Mouse (Mus musculus) hindbrain, embryonic 16.5 days (tissue): ENCODE data around the gene Btd. TPM values are rescaled to one million over a fixed set of nuclear protein-coding genes. Genes with fewer than 3 reads are reported as not detected.

Experiments used
- ATAC-seq: fragments of 200-750 bp; cut with Nextera tagmentation; 2 replicates; pipeline ENCODE4 v1.8.0; 2017; ENCODE audit warnings: moderate TSS enrichment, moderate library complexity
- H3K27ac ChIP-seq: fragments of 300-500 bp; sonication (generic); 2 replicates; pipeline ENCODE4 v1.5.1; 2014; ENCODE audit warnings: low read depth, mild to moderate bottlenecking, control low read depth, low read length, moderate library complexity
- H3K27me3 ChIP-seq: fragments of 300-500 bp; sonication (generic); replicated peaks from 2 replicates; pipeline ENCODE4 v1.6.1; 2014; ENCODE audit warnings: low read length; ENCODE audit not compliant: control insufficient read depth, insufficient read depth
- H3K36me3 ChIP-seq: fragments of 300-500 bp; sonication (generic); 2 replicates; pipeline ENCODE4 v1.6.1; 2014; ENCODE audit warnings: mild to moderate bottlenecking, low read length, moderate library complexity, mixed read lengths; ENCODE audit not compliant: control insufficient read depth, insufficient read depth
- H3K4me1 ChIP-seq: fragments of 300-500 bp; sonication (generic); 2 replicates; pipeline ENCODE4 v1.6.1; 2014; ENCODE audit warnings: low read depth, low read length; ENCODE audit not compliant: control insufficient read depth, insufficient read depth
- H3K4me2 ChIP-seq: fragments of 300-500 bp; sonication (generic); 2 replicates; pipeline ENCODE4 v1.6.1; 2014; ENCODE audit warnings: mild to moderate bottlenecking, low read length, control low read depth, moderate library complexity
- H3K4me3 ChIP-seq: fragments of 300-500 bp; sonication (generic); 2 replicates; pipeline ENCODE4 v1.5.1; 2014; ENCODE audit warnings: mild to moderate bottlenecking, low read length, control low read depth, moderate library complexity
- H3K9ac ChIP-seq: fragments of 300-500 bp; sonication (generic); 2 replicates; pipeline ENCODE4 v1.6.1; 2014; ENCODE audit warnings: low read depth, mild to moderate bottlenecking, control low read depth, low read length, moderate library complexity
- H3K9me3 ChIP-seq: fragments of 300-500 bp; sonication (generic); 2 replicates; pipeline ENCODE4 v1.6.1; 2014; ENCODE audit warnings: mild to moderate bottlenecking, low read length, moderate library complexity; ENCODE audit not compliant: control insufficient read depth
- WGBS: fragments of 180-500 bp; shearing (Covaris S2); extraction: QIAGEN DNeasy Blood & Tissue Kit; methylation state at CpG from one replicate; pipeline ENCODE4 v1.1.7; 2014; 5-methylcytosine and 5-hydroxymethylcytosine counted together
- polyA plus RNA-seq: library from polyadenylated mRNA; unstranded; fragments of >200 nt; fragmentation: Nextera tagmentation; extraction: Ambion mirVana; gene quantifications from 2 replicates; pipeline ENCODE4 v1.2.1, GENCODE M21; 2015

The Btd gene
- polyA plus RNA-seq, 1 experiment from 2014 or later: 20.7 TPM

DNA sequence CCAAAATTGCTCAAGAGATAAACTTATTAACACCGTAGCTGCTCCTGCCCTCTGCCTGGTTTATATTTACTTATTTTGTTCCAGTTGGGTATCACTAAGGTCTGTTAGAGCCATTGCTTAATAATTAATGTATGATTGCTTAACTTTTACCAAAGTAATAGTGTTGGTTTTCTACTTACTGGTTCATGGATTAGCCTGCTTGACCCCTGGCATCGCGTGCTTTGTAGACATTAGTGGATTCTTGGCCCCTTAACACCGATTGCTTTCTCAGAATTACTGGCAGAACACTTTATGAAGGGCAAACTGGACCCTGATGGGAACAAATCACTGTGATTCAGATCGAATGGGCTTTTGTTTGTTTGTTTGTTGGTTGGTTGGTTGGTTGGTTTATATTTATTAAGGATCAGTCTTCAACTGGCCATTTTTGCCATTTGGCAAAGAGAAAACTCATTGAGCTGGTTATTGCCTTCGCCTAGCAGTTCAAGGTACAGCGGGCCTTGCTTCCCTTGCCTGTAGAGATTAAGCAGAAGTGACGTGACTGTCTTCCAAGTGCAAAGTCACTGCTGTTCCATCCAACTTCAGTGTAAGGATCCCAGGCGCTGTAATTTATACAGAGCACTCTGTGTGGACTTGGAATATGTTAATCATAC is 803 bp downstream of the Btd start:
- H3K9me3 ChIP-seq: no peaks in the 10 kb centered on the region
- H3K27me3 ChIP-seq: no peaks in the 10 kb centered on the region
- no peak overlapping the region for H3K27ac ChIP-seq
- peak overlapping the region; percentile 97 for H3K4me2 ChIP-seq
- H3K4me3 ChIP-seq: peak overlapping the region; percentile 60
- WGBS: 74% methylated on average over 9 of the region's 9 CpGs
- peaks cover 11% of the 10 kb centered on the region for H3K4me1 ChIP-seq
- ATAC-seq: no peak; the same call in 1 of the 2 replicates
- no peaks in the 10 kb centered on the region for H3K36me3 ChIP-seq
- peak overlapping the region; percentile 75 for H3K9ac ChIP-seq

- Histone ChIP-seq H3K4me2 (no peak overlapping the region), H3K27ac (no peak overlapping the region), H3K9ac (no peak overlapping the region), H3K36me3 (no peaks in the 10 kb centered on the region), H3K4me3 (no peak overlapping the region), H3K4me1 (peaks cover 11% of the 10 kb centered on the region), H3K9me3 (no peaks in the 10 kb centered on the region), H3K27me3 (no peaks in the 10 kb centered on the region)
- ATAC-seq: no peak
- WGBS: 97% methylated on average over 5 of the region's 5 CpGs
These were observed 3.5 kb downstream of the Btd start for GRCm38 (mm10) chr14:31644183-31644830.

GRCm38 (mm10) chr14:31644931-31645547 is 4.2 kb downstream of the Btd start:
- H3K27me3 ChIP-seq: no peaks in the 10 kb centered on the region
- no peaks in the 10 kb centered on the region for H3K36me3 ChIP-seq
- H3K27ac ChIP-seq: no peak overlapping the region
- H3K4me3 ChIP-seq: no peak overlapping the region
- no peak overlapping the region for H3K4me2 ChIP-seq
- 74% methylated on average over 3 of the region's 3 CpGs for WGBS
- no peak overlapping the region for H3K9ac ChIP-seq
- peaks cover 9% of the 10 kb centered on the region for H3K4me1 ChIP-seq
- no peaks in the 10 kb centered on the region for H3K9me3 ChIP-seq
- no peak for ATAC-seq

DNA sequence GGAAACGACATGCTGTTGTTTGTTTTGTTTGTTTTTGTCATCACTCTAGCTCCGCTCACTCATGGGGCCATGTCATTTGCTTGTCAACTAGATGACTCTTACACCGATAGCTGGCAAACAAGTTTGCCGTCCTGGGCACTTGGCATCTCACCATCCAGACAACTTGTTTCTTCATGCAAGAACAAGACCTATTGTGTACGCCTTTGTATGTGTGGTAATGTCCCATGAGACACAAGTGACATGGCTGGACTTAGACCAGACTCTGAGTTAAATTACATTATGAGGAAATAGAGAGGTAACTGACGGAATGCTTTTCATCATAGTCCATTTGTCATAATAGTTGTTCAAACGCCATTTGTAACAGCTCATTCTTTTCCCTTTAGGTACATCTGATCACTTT is 5.1 kb downstream of the Btd start:
- H3K27ac ChIP-seq: no peak overlapping the region
- H3K36me3 ChIP-seq: no peaks in the 10 kb centered on the region
- H3K4me3 ChIP-seq: no peak overlapping the region
- H3K4me1 ChIP-seq: peaks cover 6% of the 10 kb centered on the region
- ATAC-seq: no peak
- H3K9ac ChIP-seq: no peak overlapping the region
- no peaks in the 10 kb centered on the region for H3K9me3 ChIP-seq
- WGBS: 87% methylated on average over 7 of the region's 7 CpGs
- no peak overlapping the region for H3K4me2 ChIP-seq
- no peaks in the 10 kb centered on the region for H3K27me3 ChIP-seq

- Histone ChIP-seq H3K9me3 (no peaks in the 10 kb centered on the region), H3K4me2 (no peak overlapping the region), H3K4me3 (no peak overlapping the region), H3K9ac (no peak overlapping the region), H3K27me3 (no peaks in the 10 kb centered on the region), H3K4me1 (no peaks in the 10 kb centered on the region), H3K27ac (no peak overlapping the region), H3K36me3 (no peaks in the 10 kb centered on the region)
- no peak for ATAC-seq
- WGBS: 92% methylated on average over 10 of the region's 10 CpGs
These were observed 7.2 kb downstream of the Btd start for GRCm38 (mm10) chr14:31647991-31648390.

- H3K9me3 ChIP-seq: no peaks in the 10 kb centered on the region
- H3K4me2 ChIP-seq: no peak overlapping the region
- no peak overlapping the region for H3K27ac ChIP-seq
- no peaks in the 10 kb centered on the region for H3K36me3 ChIP-seq
- no peak for ATAC-seq
- 94% methylated on average over 3 of the region's 3 CpGs for WGBS
- H3K4me3 ChIP-seq: no peak overlapping the region
- no peak overlapping the region for H3K9ac ChIP-seq
- H3K4me1 ChIP-seq: no peaks in the 10 kb centered on the region
- H3K27me3 ChIP-seq: no peaks in the 10 kb centered on the region
These were observed 9.5 kb downstream of the Btd start for GRCm38 (mm10) chr14:31650347-31650746.

DNA sequence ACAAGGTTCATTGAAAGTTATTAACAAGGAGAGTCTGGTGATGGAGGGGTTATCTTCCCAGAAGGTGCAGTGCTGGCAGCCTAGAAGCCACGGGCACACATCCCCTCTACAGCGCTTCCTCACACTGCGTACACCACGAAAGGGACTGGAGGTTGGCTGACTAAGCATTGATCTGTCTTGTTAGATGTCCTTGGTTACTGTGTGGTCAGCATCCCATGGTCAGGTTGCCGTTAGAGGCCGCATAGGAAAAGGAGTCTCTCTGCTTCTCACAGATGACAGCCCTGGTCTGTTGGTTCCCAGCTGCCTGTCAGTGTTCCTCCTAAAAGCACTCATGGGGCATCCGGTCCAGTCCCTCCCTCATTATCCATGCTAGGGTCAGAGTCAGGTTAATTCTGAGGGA is 10.4 kb downstream of the Btd start:
- Histone ChIP-seq H3K4me2 (no peak overlapping the region), H3K4me3 (no peak overlapping the region), H3K9ac (no peak overlapping the region), H3K36me3 (no peaks in the 10 kb centered on the region), H3K9me3 (no peaks in the 10 kb centered on the region), H3K27me3 (no peaks in the 10 kb centered on the region), H3K27ac (no peak overlapping the region), H3K4me1 (no peaks in the 10 kb centered on the region)
- whole genome bisulfite sequencing: 89% methylated on average over 7 of the region's 7 CpGs
- no peak for ATAC-seq

GRCm38 (mm10) chr14:31652106-31652505 is 11.3 kb downstream of the Btd start:
- Histone ChIP-seq H3K4me1 (no peaks in the 10 kb centered on the region; the same call in 1 of the 2 replicates), H3K4me2 (no peak overlapping the region), H3K9me3 (no peaks in the 10 kb centered on the region), H3K27me3 (no peaks in the 10 kb centered on the region), H3K27ac (no peak overlapping the region), H3K4me3 (no peak overlapping the region), H3K36me3 (no peaks in the 10 kb centered on the region), H3K9ac (no peak overlapping the region)
- ATAC-seq: no peak
- WGBS: 78% methylated on average over 5 of the region's 5 CpGs

DNA sequence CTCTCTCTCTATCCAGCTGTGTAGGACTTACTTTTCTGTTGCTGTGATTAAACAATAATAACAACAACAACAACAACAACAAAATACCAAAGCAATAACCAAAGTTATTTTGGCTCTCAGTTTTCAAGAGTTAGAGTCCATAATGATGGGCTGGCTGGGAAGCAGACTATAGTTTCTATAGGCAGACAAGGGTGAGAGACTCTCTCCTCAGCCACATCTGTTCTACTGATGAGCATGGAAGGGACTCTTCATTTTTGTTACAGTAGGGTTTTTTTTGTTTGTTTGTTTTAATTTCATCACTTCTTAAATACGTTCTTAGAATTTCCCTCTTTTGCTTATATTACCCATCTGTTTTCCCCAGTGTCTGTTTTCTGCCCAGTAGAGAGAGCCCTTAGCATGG is 11.8 kb downstream of the Btd start:
- no peaks in the 10 kb centered on the region for H3K27me3 ChIP-seq
- no peaks in the 10 kb centered on the region for H3K9me3 ChIP-seq
- H3K4me1 ChIP-seq: peaks cover 4% of the 10 kb centered on the region; the same call in 1 of the 2 replicates
- no peak overlapping the region for H3K9ac ChIP-seq
- no peak overlapping the region for H3K4me2 ChIP-seq
- H3K36me3 ChIP-seq: no peaks in the 10 kb centered on the region
- H3K4me3 ChIP-seq: no peak overlapping the region
- no peak overlapping the region for H3K27ac ChIP-seq
- no peak for ATAC-seq
- 74% methylated on average over 1 of the region's 1 CpGs for WGBS
